Mouse (Mus musculus) lung, embryonic 15.5 days (tissue): ENCODE measurements around the gene Tceal5. TPM values are rescaled to one million over a fixed set of nuclear protein-coding genes. Genes with fewer than 3 reads are reported as not detected.

ENCODE experiments used
- ATAC-seq: fragments of 200-750 bp; cut with Nextera tagmentation; 2 replicates; pipeline ENCODE4 v1.8.0; 2017; ENCODE audit warnings: moderate number of reproducible peaks, borderline replicate concordance; ENCODE audit not compliant: low FRiP score, low TSS enrichment; ENCODE audit errors: extremely low read depth
- H3K27ac ChIP-seq: fragments of 300-500 bp; sonication (generic); 2 replicates; pipeline ENCODE4 v1.5.1; 2015; ENCODE audit warnings: moderate library complexity, mild to moderate bottlenecking, inconsistent platforms
- H3K27me3 ChIP-seq: fragments of 300-500 bp; sonication (generic); 2 replicates; pipeline ENCODE4 v1.6.1; 2015; ENCODE audit warnings: inconsistent platforms
- H3K36me3 ChIP-seq: fragments of 300-500 bp; sonication (generic); 2 replicates; pipeline ENCODE4 v1.6.1; 2015; ENCODE audit warnings: inconsistent platforms
- H3K4me1 ChIP-seq: fragments of 300-500 bp; sonication (generic); 2 replicates; pipeline ENCODE4 v1.6.1; 2015; ENCODE audit warnings: inconsistent platforms
- H3K4me2 ChIP-seq: fragments of 300-500 bp; sonication (generic); 2 replicates; pipeline ENCODE4 v1.6.1; 2015; ENCODE audit warnings: inconsistent platforms, mild to moderate bottlenecking, moderate library complexity
- H3K4me3 ChIP-seq: fragments of 300-500 bp; sonication (generic); 2 replicates; pipeline ENCODE4 v1.5.1; 2015; ENCODE audit warnings: mild to moderate bottlenecking, inconsistent platforms
- H3K9ac ChIP-seq: fragments of 300-500 bp; sonication (generic); 2 replicates; pipeline ENCODE4 v1.6.1; 2015; ENCODE audit warnings: inconsistent platforms
- H3K9me3 ChIP-seq: fragments of 300-500 bp; sonication (generic); 2 replicates; pipeline ENCODE4 v1.6.1; 2016; ENCODE audit warnings: inconsistent platforms
- whole genome bisulfite sequencing: fragments of 180-500 bp; shearing (Covaris S2); methylation state at CpG from one replicate; pipeline ENCODE4 v1.1.7; 2015; 5-methylcytosine and 5-hydroxymethylcytosine counted together
- polyA plus RNA-seq: library from polyadenylated mRNA; unstranded; fragments of >200 nt; fragmentation: Nextera tagmentation; extraction: Ambion mirVana; gene quantifications from 2 replicates; pipeline ENCODE4 v1.2.1, GENCODE M21; 2015

The Tceal5 gene
- 3.3 and 3.5 TPM in 2 replicates for polyA plus RNA-seq

DNA sequence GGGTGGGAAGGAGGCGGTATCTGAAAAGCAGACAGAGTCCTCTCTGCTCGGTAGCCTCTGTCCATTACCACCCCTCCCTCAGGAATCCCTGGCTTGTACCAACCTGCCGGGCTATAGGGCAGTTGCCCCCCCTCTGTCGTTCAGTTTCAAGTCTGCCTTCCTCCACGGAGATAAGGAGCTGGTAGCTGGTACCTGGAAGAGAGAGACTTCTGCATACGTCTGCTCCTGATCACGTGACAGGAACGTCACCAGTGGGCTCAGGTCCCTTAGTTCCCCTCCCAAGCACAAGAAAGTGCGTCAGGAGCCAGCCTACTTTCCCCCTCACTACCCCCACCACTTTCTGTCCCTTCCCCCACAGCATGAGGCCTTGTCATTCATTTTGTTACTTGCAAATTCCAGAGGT, at the start of gene Tceal5:
TSS of gene Tceal5 (minus strand) at position 213 of the 403 bp plus-strand sequence.
- H3K27me3 ChIP-seq = 0 out of 2 replicates have a peak, but pooled peaks cover 5% of the 10 kb centered on the region
- no peak within 1 kb of the TSS for H3K27ac ChIP-seq
- ATAC-seq = peak; percentile 85; the same call in 1 of the 2 replicates
- peak within 1 kb of the TSS; percentile 40 for H3K4me3 ChIP-seq
- no peaks in the 10 kb centered on the region for H3K36me3 ChIP-seq
- H3K4me2 ChIP-seq = peak within 1 kb of the TSS; percentile 58
- H3K9ac ChIP-seq = no peak within 1 kb of the TSS
- WGBS = 11% methylated on average over 9 of the region's 9 CpGs
- no peaks in the 10 kb centered on the region for H3K9me3 ChIP-seq
- H3K4me1 ChIP-seq = no peaks in the 10 kb centered on the region

GRCm38 (mm10) chrX:136252023-136252729, 48.5 kb upstream of the Tceal5 start:
- ATAC-seq = no peak
- Histone ChIP-seq H3K4me3 (no peak overlapping the region), H3K36me3 (peaks cover 6% of the 10 kb centered on the region; the same call in 1 of the 2 replicates), H3K27me3 (no peaks in the 10 kb centered on the region), H3K27ac (no peak overlapping the region), H3K4me2 (no peak overlapping the region), H3K4me1 (peaks cover 4% of the 10 kb centered on the region; the same call in 1 of the 2 replicates), H3K9me3 (no peaks in the 10 kb centered on the region), H3K9ac (no peak overlapping the region)
- 38% methylated on average over 6 of the region's 6 CpGs for WGBS

DNA sequence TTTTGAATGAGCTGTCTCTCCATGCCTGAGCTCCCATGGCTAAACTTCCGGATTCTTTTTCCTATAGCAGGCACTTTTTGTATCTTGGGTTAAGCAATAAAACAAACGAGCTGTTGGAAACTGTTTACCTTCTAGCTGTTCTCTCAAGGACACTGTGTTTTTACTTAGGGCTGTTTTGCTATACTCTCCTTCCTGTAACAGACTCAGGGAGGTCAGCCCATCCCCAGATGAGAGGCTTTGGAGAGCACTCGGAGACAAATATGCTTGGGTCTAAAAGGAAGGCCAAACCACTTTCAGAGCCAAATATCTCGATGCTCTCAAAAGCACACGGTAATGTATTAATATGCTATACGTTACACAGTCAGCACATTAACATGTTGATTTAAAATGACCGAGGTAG, 46.0 kb upstream of the Tceal5 start:
- Histone ChIP-seq H3K9me3 (no peaks in the 10 kb centered on the region), H3K36me3 (peaks cover 6% of the 10 kb centered on the region; the same call in 1 of the 2 replicates), H3K27ac (peak overlapping the region; percentile 53; the same call in 1 of the 2 replicates), H3K4me3 (no peak overlapping the region), H3K4me2 (no peak overlapping the region), H3K4me1 (peaks cover 4% of the 10 kb centered on the region; the same call in 1 of the 2 replicates), H3K27me3 (no peaks in the 10 kb centered on the region), H3K9ac (no peak overlapping the region)
- ATAC-seq = no peak
- 34% methylated on average over 7 of the region's 7 CpGs for WGBS

DNA sequence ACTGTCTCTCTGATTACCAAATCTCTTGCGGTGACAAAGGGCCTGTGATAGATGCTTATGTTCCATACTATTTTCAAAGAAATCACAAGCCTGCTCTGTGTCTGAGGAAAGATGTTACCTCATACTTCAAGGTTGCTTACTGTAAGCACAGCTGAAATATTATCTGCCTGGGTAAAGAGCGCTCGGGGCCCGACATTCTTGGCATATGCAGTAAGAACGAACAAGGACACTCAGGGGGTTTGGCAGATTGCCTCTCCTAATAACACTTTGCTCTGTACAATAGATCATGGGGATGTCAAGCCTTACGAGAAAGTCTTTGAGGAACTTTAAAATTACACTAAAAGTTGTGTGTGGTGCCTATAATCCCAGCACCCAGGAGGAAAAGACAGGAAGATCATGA, 45.1 kb upstream of the Tceal5 start:
- Histone ChIP-seq H3K9ac (no peak overlapping the region), H3K4me3 (no peak overlapping the region), H3K27ac (0 out of 2 replicates have a peak overlapping the region, but pooled peaks have one; percentile 8), H3K9me3 (no peaks in the 10 kb centered on the region), H3K36me3 (peaks cover 6% of the 10 kb centered on the region; the same call in 1 of the 2 replicates), H3K4me1 (peaks cover 4% of the 10 kb centered on the region; the same call in 1 of the 2 replicates), H3K4me2 (no peak overlapping the region), H3K27me3 (no peaks in the 10 kb centered on the region)
- WGBS = 28% methylated on average over 6 of the region's 6 CpGs
- no peak for ATAC-seq

- Histone ChIP-seq H3K9ac (peak overlapping the region; percentile 54), H3K4me2 (peak overlapping the region; percentile 49), H3K36me3 (peaks cover 6% of the 10 kb centered on the region; the same call in 1 of the 2 replicates), H3K9me3 (no peaks in the 10 kb centered on the region), H3K4me3 (peak overlapping the region; percentile 54), H3K4me1 (peaks cover 4% of the 10 kb centered on the region; the same call in 1 of the 2 replicates), H3K27ac (peak overlapping the region; percentile 84), H3K27me3 (no peaks in the 10 kb centered on the region)
- peak; percentile 80 for ATAC-seq
- WGBS = 16% methylated on average over 14 of the region's 15 CpGs
Observed at GRCm38 (mm10) chrX:136245521-136246071, 41.9 kb upstream of the Tceal5 start.

GRCm38 (mm10) chrX:136244574-136245229, 41.0 kb upstream of the Tceal5 start, which contains the start of gene Tceal9:
Gene Tceal9, plus strand, starts transcription at chrX:136245079.
- peak within 1 kb of the TSS; percentile 54 for H3K4me3 ChIP-seq
- peak; percentile 93 for ATAC-seq
- peaks cover 4% of the 10 kb centered on the region; the same call in 1 of the 2 replicates for H3K4me1 ChIP-seq
- H3K4me2 ChIP-seq = peak within 1 kb of the TSS; percentile 49
- peak within 1 kb of the TSS; percentile 84 for H3K27ac ChIP-seq
- H3K36me3 ChIP-seq = peaks cover 6% of the 10 kb centered on the region; the same call in 1 of the 2 replicates
- WGBS = 24% methylated on average over 20 of the region's 20 CpGs
- H3K9ac ChIP-seq = peak within 1 kb of the TSS; percentile 54
- no peaks in the 10 kb centered on the region for H3K9me3 ChIP-seq
- no peaks in the 10 kb centered on the region for H3K27me3 ChIP-seq

GRCm38 (mm10) chrX:136243181-136243580, 39.5 kb upstream of the Tceal5 start:
- H3K36me3 ChIP-seq = peaks cover 6% of the 10 kb centered on the region; the same call in 1 of the 2 replicates
- H3K27me3 ChIP-seq = no peaks in the 10 kb centered on the region
- 76% methylated on average over 2 of the region's 2 CpGs for WGBS
- H3K9me3 ChIP-seq = no peaks in the 10 kb centered on the region
- no peaks in the 10 kb centered on the region for H3K4me1 ChIP-seq
- no peak for ATAC-seq
- H3K4me2 ChIP-seq = no peak overlapping the region
- no peak overlapping the region for H3K9ac ChIP-seq
- H3K4me3 ChIP-seq = no peak overlapping the region
- H3K27ac ChIP-seq = no peak overlapping the region

- H3K4me2 ChIP-seq = no peak overlapping the region
- H3K36me3 ChIP-seq = no peaks in the 10 kb centered on the region
- no peak overlapping the region for H3K4me3 ChIP-seq
- no peaks in the 10 kb centered on the region for H3K27me3 ChIP-seq
- no peak overlapping the region for H3K9ac ChIP-seq
- H3K9me3 ChIP-seq = no peaks in the 10 kb centered on the region
- H3K4me1 ChIP-seq = no peaks in the 10 kb centered on the region
- 41% methylated on average over 3 of the region's 3 CpGs for WGBS
- no peak overlapping the region for H3K27ac ChIP-seq
- ATAC-seq = no peak
Observed at GRCm38 (mm10) chrX:136238118-136238517, 34.4 kb upstream of the Tceal5 start.

DNA sequence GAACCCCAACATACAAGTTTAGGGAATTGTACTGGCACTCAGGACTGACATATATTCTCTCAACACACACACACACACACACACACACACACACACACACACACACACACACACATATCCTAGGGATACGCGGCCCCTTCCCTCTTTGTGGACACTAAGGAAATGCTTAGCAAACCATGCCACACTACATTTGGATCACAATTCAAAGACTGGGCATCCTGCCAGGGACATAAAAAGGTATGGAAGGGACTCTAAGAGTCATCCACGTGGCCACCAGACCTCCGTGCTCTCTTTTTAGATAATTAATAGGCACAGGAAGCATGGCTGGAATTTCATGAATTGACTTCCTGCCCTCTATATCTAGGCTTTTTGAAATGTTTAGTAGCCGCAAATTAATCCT, 24.1 kb upstream of the Tceal5 start:
- Histone ChIP-seq H3K4me2 (no peak overlapping the region; the same call in 1 of the 2 replicates), H3K27ac (no peak overlapping the region), H3K4me3 (no peak overlapping the region), H3K27me3 (no peaks in the 10 kb centered on the region), H3K4me1 (no peaks in the 10 kb centered on the region), H3K36me3 (no peaks in the 10 kb centered on the region), H3K9me3 (no peaks in the 10 kb centered on the region), H3K9ac (no peak overlapping the region)
- no peak for ATAC-seq
- 44% methylated on average over 5 of the region's 5 CpGs for WGBS

GRCm38 (mm10) chrX:136223714-136224113, 20.0 kb upstream of the Tceal5 start:
- no peak overlapping the region for H3K9ac ChIP-seq
- no peak overlapping the region for H3K4me3 ChIP-seq
- no peak overlapping the region for H3K4me2 ChIP-seq
- no peaks in the 10 kb centered on the region for H3K9me3 ChIP-seq
- WGBS = 71% methylated on average over 6 of the region's 6 CpGs
- no peaks in the 10 kb centered on the region for H3K27me3 ChIP-seq
- ATAC-seq = no peak
- no peaks in the 10 kb centered on the region for H3K4me1 ChIP-seq
- H3K36me3 ChIP-seq = no peaks in the 10 kb centered on the region
- no peak overlapping the region for H3K27ac ChIP-seq

- no peaks in the 10 kb centered on the region for H3K4me1 ChIP-seq
- ATAC-seq = no peak
- H3K9ac ChIP-seq = no peak overlapping the region
- H3K4me2 ChIP-seq = no peak overlapping the region
- H3K4me3 ChIP-seq = no peak overlapping the region
- no peaks in the 10 kb centered on the region for H3K36me3 ChIP-seq
- WGBS = 36% methylated on average over 1 of the region's 1 CpGs
- H3K27ac ChIP-seq = no peak overlapping the region
- no peaks in the 10 kb centered on the region for H3K27me3 ChIP-seq
- H3K9me3 ChIP-seq = no peaks in the 10 kb centered on the region
Observed at GRCm38 (mm10) chrX:136216303-136216702, 12.6 kb upstream of the Tceal5 start.
